12 mouse cellular contexts compared by ENCODE assay signal in genomic region chr15:95476440-95476839, GRCm38 (mm10).
"Had no signal": no experiment of that assay in that cellular context is flagged by ENCODE, and none has a peak within 500 bp of the region (broad histone marks: within the 10 kb centered on the region; RNA-seq: fewer than 3 reads in every experiment).

No protein-coding gene starts in this region.

- H3K9me3 ChIP-seq: liver, embryonic 15.5 days; midbrain, embryonic 15.5 days had no signal

- DNase-seq: kidney, adult 8-10 months; kidney, postnatal 25 days; layer of hippocampus, adult 9-11 months; lung, adult 2 months; lung, postnatal 36 days; right cerebral cortex, adult 18-20 months; right cerebral cortex, postnatal 25 days; thymus, postnatal 36 days had no signal

- H3K27me3 ChIP-seq: liver, embryonic 15.5 days; midbrain, embryonic 15.5 days had no signal

- H3K4me3 ChIP-seq: liver, embryonic 15.5 days; midbrain, embryonic 15.5 days had no signal

- H3K36me3 ChIP-seq: liver, embryonic 15.5 days; midbrain, embryonic 15.5 days had no signal

- ATAC-seq: lung, postnatal 0 days; midbrain, embryonic 15.5 days had no signal

- H3K4me2 ChIP-seq: liver, embryonic 11.5 days; liver, embryonic 15.5 days; midbrain, embryonic 15.5 days had no signal

- H3K4me1 ChIP-seq: liver, embryonic 15.5 days; midbrain, embryonic 15.5 days had no signal

- H3K9ac ChIP-seq: liver, embryonic 15.5 days; midbrain, embryonic 15.5 days had no signal

- H3K27ac ChIP-seq: liver, embryonic 15.5 days; midbrain, embryonic 15.5 days had no signal
